Mouse (Mus musculus) liver, postnatal 0 days (tissue): ENCODE data around the gene Sdhd.

Experiments
- CTCF ChIP-seq: sonication (generic); IDR thresholded peaks from 2 replicates; pipeline ENCODE4 v1.5.1; 2016; ENCODE audit warnings: antibody characterized with exemption, low read depth
- EP300 ChIP-seq: IDR thresholded peaks from 2 replicates; pipeline ENCODE4 v1.6.1; 2016; ENCODE audit warnings: antibody characterized with exemption, low read depth, mild to moderate bottlenecking

- TF ChIP-seq EP300 (no peak), CTCF (no peak)
Observed at GRCm38 (mm10) chr9:50590856-50591518, 12.6 kb downstream of the Sdhd start.
